Mouse (Mus musculus): ENCODE measurements around the gene Srgap3.
"Not testable (repeated sequence)": the region's sequence is repeated elsewhere in the genome, so short reads cannot be mapped to it uniquely, and the experiment has no call there.

Srgap3 gene

DNA sequence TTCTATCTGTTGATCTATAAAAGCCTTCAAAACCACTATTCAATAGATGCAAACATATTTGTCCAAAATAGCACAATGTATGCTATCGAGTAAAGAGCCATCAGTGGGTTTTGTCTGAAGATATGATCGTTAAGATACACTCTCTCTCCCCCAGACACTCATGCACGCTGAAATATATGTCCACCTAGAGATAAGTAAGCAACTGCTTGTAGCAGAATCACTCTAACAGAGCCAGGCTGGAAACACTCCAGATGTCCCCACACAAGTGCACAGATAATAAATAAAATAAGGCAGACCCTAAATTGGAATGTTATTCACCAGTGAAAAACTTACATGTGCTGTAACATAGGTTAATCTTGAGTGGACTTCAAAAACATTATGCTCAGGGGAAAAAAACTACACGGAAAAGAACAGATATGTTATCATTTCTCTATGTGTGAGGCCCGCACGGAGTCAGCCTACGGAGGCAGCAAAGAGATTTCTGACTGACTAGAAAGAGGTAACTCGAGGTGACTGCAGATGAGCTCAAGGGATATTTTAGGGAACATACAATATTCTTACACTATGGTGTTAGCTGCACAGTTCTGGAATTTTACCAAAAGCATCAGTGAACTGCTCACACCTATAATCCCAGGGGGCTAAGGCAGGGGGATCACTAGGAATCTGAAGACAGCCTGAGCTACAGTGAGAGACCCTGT lies 39.0 kb downstream of the Srgap3 start:
- DNase-seq = no peak

DNA sequence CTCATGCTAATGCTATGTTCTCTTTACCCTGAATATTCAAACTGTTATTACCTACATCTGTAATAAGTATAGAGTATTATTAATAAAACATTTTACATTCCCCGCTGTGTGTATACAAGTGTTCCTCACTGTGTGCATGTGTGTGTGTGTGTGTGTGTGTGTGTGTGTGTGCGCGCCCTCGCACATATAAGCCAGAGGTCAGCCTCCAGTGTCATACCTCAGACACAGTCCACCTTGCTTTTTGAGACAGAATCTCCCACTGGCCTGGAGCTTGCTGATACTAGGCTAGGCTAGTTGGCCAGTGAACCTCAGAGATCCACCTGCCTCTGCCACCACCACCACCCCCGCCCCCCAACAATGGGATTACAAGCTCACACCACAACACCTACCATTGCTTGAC lies 43.3 kb downstream of the Srgap3 start:
- DNase-seq = no peak

DNA sequence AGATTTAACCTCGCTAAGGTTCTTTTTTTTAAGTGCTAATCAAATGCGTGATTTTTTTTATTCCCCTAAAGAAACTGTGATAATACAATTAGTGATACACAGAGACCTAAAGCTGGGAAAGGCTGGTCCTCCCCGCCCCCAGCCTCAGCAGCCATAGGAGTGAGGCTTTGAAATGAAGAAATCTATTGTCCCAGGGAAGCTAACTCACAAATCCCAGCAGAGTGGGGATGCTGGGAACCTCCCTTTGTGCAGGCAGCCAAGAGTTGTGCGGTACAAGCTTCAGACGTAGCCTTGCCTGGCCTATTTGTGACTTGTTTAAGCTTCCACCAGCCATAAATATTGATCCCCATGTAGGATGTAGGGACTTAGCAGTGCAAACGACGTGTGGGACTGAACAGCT lies 43.8 kb downstream of the Srgap3 start:
- no peak for DNase-seq

DNA sequence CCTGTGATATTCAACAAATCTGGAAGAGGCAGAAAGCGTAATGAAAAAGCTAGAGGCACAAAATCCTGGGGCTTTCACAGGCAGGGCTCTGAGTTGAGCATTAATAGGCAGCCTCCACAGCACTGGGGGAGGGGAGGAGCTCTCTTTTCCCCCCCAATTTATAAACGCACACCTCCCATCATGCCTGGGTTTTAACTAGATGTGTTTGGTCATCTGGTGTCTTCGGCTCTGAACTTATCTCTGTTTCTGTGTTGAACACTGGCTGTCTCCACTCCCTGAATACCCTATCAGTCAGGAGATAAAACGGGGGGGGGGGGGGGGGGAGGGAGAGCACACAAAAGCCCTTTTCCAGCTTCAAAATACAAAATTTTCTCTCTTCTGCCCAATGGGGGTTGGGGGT lies 44.3 kb downstream of the Srgap3 start:
- no peak for DNase-seq

DNA sequence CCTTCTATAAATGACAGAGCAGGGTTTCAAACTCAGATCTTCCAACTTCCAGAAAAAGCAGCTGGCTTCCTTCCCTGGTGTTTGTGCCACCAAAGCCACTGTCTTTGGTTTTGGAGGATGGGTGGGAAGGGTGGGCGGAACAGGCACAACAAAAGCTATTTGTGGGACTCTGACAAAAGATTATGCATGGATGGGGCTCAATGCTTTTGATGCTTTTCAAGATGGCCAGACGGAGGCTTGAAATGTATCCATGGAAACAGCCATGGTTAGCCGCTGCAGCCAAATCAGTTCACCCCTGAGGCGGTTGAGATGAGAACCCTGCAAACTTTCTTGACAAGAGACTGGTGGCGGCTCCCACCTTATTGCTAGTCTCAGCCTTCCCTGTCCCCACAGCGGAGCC lies 46.8 kb downstream of the Srgap3 start:
- DNase-seq = no peak

DNA sequence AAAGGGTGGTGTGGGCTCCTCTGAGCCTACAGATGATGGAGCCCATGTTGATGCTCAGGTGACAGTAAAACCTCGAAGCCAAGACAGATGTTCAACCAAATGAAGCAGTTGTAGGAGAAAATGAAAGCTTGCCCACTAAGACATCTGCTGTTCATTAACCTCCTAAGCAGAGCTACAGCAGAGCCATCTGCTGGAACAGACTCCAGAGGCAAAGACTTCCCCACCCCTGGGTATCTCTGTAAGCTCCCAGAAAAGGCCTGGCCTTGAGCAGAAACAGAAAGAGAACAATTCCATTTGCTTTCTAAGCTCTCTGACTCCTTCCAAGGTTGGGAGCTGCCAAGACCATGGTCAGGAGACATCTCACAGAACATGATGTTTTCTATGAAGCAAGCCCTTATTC lies 47.4 kb downstream of the Srgap3 start:
- no peak for DNase-seq

DNA sequence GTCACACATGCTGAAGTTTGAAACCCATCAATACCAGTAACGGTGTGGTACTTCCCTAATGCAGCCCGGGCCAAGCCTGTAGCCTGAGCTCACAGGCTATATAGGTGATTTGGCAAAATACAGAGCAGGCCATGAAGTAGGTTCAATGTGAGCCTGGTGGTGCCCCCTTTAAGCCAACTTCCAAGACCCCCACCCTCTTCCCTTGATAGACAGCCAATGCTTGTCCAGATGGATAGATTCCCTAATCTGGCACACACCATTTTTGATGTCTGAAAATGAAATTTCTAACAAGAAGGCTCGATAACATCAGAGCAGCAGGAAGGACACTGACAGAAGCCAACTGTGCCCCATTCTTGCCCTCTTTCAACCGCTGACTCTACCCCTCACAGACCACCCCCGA lies 47.8 kb downstream of the Srgap3 start:
- no peak for DNase-seq

DNA sequence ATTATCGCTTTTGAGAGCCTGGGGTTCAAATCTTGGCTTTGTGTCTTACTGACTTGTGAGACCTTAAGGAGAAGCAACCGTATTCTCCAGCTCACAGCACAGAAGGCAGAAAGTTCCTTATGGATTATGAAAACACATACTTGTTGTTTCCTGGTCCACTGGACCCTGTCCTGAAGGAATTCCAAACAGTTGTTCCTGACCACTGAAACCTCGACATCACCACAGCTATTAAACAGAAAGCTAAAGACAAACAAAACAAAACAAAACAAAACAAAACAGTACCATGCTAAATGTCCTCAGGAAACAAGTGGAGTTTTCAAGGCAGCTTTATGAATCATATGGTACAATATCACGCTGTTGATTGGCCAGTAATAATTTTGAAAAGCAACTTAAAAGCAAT lies 48.6 kb downstream of the Srgap3 start:
- no peak for DNase-seq

DNA sequence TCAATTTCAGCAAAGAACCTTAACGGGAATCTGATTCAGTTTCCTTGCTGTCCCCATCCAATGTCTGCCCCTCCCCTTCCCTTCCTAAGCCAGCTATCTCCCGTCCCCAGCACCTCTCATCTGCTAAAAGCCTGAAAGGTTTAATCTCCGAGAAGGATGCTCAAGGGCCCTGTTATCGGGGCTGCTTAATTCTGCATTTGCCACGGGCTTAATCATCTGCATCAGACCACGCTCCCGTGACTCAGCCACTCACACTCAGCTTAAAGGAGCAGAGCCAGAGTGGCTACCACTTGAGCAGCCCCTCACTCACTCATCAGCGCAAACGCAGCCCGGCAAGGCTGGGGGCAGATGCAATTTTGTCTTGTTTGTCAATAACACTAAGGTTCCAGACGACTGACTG lies 50.7 kb downstream of the Srgap3 start:
- DNase-seq = no peak

DNA sequence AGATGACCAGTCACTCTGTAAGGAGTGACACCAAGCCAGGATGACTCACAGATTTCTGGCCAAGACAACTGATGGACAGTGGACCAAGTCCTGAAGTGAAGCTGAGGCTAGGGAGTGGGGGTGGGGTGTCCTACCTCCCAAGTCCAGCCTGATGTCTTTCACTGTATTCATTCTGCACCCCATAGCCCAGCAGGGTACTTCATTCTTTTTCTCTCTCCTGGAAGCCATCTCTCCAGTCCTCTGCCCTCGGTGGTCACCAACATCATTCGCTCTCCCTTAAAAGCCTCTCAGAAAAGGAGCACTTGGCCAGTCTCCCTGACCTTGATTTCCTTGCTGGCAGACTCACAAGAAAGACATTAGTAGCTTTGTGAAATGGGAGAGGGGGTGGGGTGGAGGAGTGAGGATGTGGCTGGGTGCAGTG lies 56.7 kb downstream of the Srgap3 start:
- peak; percentile 51 to 64 for DNase-seq

DNA sequence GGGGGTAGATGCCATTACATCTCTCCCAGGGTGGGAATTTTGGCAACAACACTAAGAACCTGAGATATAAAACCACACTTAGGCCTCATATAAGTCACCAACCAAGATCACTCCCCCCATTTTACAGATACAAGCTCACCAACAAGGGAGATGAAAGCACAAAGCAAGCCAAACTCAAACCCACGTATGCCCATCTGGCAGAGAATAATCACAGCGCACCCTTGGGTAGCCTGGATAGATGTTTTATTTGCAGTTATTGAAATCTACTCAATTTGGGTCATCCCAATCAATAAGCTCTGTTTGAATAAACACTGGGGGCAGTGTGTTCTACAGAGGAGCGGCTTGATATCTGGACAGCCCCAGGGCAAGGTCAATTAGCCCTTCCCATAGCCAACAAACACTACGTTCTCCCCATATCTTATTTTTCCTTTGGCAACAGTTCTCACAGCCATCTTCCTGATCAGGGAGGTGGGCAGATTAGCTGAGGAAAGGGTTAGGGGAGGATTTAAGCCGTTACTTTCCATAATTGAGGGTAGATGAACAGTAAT lies 63.4 kb downstream of the Srgap3 start:
- no peak for DNase-seq

DNA sequence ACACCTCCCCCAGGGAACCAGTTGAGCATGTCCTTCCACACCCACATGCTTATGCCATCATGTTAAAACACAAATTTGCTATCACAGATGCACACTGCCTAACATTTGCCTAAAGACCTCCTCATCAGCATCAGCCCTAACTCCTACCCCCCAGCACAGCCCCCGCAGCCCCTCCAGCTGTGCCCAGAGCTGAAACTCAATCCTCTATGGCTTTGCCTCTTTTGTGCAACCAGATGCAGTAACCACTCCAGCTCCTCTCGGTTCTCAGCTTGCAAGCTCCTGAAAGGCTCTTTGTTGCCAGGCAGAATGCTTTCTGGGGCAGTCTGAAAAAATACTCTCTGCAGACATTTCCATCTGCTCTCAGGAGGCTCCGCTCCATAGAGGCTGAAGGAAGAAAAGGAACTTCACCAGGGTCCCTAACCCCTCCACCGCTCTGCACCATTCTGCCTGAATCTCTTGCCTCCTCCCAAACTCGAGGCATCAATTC lies 67.0 kb downstream of the Srgap3 start:
- DNase-seq = peak in 1 of 2 experiments; percentile 55

DNA sequence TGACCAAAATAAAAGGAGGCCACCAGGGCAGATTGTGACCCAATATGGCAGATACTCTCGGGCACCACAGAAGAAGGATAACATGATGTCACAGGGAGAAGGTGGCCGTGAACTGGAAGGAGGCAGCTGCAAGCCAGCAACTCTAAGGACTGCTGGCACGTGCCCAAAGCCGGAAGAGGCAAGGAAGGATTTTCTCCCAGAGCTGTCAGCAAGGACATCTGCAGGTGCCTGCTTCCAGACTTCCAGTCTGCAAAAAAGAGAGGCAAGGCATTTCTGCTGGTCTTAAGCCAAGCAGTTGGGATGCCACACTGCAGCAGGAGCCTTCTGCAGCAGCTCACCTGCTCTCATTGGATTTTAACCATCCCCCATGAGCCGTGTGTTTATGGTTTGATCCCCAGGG lies 67.9 kb downstream of the Srgap3 start:
- peak; percentile 62 to 64 for DNase-seq

DNA sequence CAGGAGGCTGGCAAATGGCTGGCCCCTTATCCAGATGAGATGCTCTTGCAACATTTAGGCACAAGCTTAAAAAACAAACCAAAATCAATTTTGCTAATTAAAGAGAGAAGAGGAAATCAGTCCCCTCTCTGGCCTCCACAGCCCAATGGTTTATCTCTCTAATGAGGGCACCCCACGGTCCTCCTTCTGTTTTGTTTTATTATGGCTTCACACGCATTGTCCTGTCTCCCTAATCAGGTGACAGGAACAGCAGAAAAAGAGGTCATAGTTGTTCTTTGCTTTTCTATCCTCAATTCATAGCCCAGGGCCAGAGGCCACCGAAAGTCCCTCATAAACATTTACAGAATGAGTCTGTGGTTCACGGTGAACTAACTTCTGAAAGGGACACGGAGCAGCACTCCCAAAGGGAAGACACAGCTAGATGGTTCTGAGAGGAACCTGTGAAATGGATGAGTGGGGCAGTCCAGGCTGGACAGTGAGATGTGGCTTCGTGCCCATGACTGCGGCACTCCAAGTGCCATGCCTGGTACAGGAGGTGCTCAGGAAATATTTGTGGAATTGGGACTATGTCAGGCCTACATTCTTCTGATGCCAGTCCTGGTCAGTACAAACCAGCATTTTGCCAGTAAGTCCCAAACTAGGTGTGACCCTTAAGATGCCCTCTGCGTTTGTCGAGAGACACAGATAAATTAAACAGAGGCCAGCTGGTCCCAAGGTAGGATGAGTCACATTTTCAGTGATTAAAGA lies 73.8 kb downstream of the Srgap3 start:
- DNase-seq = peak; percentile 88 to 89

DNA sequence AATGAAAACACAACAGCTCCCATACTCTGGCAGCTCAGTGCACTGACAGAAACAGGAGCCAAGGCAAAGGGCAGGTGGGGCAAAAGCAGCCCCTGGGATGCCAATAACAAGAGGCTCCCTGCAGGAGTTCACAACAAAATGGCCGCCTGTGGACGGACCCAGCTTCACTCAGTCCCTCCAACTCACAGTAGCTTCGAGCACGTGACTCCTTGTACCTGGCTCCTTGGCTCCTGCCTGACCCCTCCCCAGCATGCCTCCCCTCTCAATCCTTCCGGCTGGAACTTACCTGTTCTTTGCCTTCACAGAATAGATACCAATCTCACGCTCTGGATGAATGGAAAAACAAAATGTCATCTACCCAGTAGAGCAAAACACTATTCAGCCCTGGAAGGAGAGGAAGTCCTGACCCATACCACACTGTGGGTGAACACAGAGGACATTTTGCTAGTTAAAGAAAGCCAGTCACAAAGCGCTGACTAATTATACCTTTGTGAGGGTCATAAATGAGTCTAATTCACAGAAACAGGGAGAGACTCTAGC lies 75.8 kb downstream of the Srgap3 start:
- no peak for DNase-seq

DNA sequence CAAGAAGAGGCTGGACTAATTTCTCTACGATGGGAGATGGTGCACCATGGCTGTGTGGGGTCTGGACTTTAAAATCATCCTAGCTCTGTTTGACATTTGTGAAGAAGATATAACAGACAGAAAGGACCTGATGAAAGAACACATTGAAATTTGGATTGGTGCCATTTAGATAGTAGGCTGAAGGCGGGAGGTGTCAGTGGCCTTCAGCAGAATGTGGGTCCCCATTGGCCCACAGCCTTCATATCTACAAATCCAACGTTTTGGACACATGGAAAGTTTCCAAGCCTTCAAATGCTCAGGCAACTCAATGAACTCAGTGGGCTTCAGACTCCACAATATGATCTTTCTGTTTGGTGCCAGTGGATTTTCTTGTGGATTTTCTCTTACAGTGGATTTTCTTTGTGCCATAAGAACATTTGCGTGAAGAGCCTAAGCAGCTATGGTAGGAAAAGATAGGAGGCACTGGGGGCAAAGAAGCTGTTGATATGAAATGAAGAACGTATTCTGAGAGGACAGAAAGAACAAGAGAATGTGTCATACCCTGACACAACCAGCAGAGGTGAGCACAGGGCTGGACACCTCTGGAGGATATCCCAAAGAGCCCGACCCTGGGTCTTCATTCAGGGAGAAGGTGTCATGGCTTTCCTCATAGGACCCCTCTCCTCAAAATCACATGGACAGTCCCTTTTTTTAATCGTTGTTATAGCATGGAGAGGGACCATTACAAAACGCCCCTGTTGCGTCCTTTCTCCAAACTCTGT lies 78.7 kb downstream of the Srgap3 start:
- DNase-seq = no peak

DNA sequence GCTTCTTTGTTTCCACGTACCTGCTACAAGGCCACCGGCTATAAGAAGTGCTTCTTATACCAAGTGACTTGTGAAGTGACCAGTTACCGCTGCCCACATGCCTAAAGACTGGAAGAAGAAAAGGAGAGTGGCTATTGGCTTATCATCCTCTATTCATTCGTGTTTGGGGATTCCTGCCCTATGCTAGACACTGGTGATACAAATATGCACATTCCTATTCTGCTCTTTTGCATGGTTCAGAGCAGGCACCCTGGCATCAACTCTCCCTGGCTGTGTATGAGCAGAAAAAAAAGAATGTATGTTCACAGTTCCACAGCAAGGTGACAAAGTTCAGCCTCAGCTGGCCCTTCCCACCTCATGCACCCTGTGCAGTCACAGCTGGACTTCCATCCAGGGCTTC lies 81.0 kb downstream of the Srgap3 start:
- DNase-seq = no peak

DNA sequence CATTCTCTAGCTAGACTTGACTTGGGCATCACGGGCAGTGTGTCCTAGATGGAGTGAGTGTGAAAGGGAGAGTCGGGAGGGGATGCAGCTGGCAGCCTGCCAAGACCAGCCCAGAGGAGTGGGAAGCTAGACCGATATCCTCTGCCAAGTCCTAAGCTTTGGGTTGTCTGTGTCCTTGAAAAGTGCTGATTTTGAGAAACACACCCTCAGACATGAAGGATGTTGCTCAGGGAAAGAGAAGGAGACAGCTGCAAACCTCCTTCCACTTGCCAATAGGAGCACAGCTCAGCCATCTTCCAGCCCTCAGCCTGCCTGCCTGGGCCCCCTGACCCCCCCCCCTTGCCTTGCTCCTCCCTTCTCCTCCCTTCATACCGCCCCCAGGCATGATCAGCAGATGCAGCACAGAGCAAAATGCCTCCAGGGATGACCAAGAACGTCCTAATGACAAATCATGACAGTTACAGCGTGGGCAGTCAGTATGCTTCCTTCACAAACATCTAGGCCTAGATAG lies 82.0 kb downstream of the Srgap3 start:
- DNase-seq = no peak

DNA sequence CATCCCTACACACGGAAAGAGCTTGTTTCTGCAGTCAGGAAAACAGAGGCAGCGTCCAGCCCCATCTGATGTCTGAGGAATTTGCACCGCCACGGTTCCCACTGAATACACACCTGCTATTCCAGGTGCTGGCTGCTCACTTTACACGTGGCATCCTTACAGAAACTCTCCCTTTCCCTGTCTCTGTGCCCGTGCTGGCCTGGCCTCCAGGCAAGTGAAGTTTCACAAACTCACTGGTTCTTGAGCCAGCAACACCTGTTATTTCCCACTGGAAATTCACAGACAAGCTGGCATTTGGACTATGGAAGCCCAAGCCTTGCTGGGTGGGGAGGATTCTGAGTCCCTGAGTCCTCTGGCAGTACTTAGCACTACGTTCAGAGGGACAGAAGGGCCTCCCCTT lies 84.6 kb downstream of the Srgap3 start:
- peak in 1 of 2 experiments; percentile 32 for DNase-seq

DNA sequence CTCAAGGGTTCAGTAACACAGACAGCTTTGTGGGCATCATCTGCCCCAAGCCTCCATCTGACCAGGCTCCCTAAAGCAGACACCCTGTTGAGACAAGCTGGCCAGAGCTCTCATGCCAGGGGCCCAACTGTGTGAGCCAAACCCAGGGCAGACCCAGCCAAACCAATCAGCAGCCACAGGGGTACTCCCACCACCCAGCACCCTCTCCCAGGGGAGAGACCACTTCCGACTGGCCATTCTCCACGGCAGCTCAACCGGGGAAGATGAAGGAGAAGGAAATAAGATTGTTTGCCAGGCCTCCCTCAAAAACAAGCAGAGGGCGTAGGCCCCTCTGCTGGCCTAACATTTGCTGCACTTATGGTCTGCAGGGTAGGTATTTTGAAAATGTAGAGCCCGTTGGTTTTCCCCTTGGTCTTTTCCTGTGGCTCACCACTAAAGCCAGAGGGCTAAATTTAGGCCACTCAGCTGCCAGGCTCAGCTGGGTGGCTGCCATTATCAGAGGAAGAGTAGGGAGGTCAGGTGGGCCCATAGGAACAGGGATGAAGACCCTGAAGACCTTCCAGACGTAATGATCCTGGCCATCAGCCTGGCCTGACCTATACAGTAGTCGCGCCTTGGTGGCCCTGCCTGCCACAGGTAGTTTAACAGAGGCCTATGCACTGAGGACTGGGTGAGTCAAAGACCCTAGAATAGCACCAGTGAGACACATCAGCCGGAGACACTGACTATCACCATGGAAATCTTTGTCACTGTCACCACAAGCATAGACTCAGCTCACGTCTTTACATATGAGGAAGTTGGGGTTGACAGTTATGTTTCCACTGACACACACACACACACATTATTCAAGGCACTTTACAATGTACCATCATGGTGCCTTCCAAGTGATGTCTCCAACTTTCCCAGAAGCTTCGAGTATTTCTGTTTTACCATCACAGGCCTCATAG lies 85.4 kb downstream of the Srgap3 start:
- peak; percentile 68 to 69 for DNase-seq

DNA sequence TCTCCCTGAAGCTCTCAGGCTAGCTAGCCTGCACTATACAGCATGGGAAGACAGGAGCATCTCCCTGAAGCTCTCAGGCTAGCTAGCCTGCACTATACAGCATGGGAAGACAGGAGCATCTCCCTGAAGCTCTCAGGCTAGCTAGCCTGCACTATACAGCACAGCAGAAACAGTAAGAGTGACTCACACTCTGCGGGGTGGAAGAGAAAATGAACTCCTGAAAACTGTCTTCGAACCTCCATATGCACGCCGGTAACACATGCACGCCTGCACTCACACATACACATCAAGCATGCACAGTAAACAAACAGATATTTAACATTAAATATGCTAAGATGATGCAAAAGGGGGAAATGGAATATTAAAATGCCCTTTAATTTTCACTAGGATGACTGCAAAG lies 86.8 kb downstream of the Srgap3 start:
- DNase-seq = not testable (repeated sequence)

DNA sequence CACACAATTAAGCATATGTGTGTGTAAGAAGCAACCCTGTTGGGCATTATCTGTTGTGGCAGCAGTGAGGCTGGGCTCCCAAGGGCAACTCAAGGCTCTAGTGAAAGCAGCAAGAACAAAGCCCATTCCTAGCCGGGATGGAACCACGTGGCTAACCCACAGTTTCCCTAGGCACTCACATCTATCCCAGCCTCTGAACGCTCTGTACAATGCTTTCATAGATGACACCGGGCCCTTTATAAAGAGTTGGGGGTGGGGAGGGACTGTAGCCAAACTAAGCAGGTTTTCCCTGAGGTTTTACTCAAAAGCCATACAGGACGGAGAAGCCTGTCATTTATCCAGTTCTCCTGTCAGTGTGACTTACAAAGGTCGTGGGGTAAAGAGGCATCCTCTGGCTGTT lies 90.0 kb downstream of the Srgap3 start:
- no peak for DNase-seq

Measured in cerebellum, adult 18-20 months (tissue).